Mouse (Mus musculus) cortical plate, adult 2 months (tissue): ENCODE data around the gene Phox2b.

Experiments
- CTCF ChIP-seq: fragments of 200-500 bp; IDR thresholded peaks from 2 replicates; pipeline ENCODE4 v1.5.1; 2011; ENCODE audit warnings: mild to moderate bottlenecking, control low read depth, low read length; ENCODE audit not compliant: insufficient read depth; ENCODE audit errors: extremely low read depth
- POLR2A ChIP-seq: fragments of 200-500 bp; IDR thresholded peaks from 2 replicates; pipeline ENCODE4 v1.6.1; 2011; ENCODE audit warnings: mild to moderate bottlenecking, low read length, control low read depth; ENCODE audit not compliant: insufficient read depth; ENCODE audit errors: extremely low read depth

DNA sequence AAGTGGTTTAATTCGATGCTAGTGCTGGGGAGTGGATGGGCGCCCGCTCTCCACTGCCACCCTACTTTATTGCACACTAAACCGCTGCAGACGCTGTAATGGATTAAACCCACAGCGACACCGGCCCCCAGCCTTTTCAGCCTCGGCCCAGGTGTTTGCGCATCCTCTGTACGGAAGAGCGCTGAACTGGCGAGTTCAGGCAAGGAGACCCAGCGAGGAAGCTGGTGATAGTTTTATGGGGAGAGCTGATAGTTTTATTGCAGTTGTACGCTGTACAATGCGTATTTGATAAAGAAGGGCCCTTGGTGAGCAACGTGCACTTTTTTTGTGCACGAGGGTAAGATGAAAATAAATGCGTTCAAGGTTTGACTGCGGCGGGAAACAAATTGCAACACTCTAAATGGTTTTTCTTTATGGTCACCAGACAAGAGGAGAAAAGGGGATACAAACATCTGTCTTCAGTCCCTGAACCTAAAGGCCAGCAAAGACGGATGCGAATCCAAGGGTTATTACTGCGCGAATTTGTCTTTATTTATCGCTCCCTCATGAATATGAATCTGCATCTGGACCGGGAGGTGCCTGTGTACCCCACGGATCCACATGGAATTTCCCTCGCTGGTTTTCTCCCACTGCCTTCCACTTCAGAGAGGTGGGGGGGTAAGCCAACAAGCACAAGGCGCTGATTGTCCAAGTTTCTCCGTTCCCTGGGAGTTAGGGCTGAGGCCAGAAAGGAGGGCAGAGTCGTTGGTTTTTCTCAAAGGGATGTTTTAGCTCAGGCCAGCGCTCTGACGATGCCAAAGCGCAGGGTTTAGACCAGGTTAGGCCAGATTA is 1.7 kb upstream of the Phox2b start:
- no peak for TF ChIP-seq CTCF
- TF ChIP-seq POLR2A: no peak
